Mouse (Mus musculus): ENCODE data around the gene Stk11. TPM values are rescaled to one million over a fixed set of nuclear protein-coding genes. Genes with fewer than 3 reads are reported as not detected.

Gene Stk11
- total and polyA plus RNA-seq, 2 experiments, result 71.5 to 110 TPM

- DNase-seq (ENCODE audit: extremely low read depth, low read depth, low spot score), result no peak
- Histone ChIP-seq H3K9ac (ENCODE audit: low read depth, low read length) (no peak overlapping the region), H3K36me3 (ENCODE audit: control insufficient read depth, insufficient read depth, low read length) (peaks cover 6% of the 10 kb centered on the region), H3K27ac (replicated peaks; ENCODE audit: insufficient read depth, low read depth, low read length) (no peak overlapping the region; the same call in 1 of the 2 replicates), H3K79me2 (ENCODE audit: control insufficient read depth, insufficient read depth, low read length) (peaks cover 6% of the 10 kb centered on the region; the same call in 1 of the 2 replicates), H3K4me3 (ENCODE audit: insufficient read depth, low read depth, low read length) (no peak overlapping the region), H3K27me3 (ENCODE audit: control insufficient read depth, insufficient read depth, low read length) (no peaks in the 10 kb centered on the region), H3K4me1 (ENCODE audit: control insufficient read depth, insufficient read depth, low read length) (peaks cover 8% of the 10 kb centered on the region)
- 14% methylated on average over 1 of the region's 1 CpGs for WGBS
- TF ChIP-seq POLR2A (IDR thresholded peaks at IDR 0.05; ENCODE audit: extremely low read depth, insufficient read depth, low read length), result no peak
- TF ChIP-seq CTCF (IDR thresholded peaks at IDR 0.05; ENCODE audit: low read depth, low read length), result no peak
Observed at GRCm38 (mm10) chr10:80169070-80169469, 53.5 kb downstream of the Stk11 start.

GRCm38 (mm10) chr10:80169651-80170050, 54.0 kb downstream of the Stk11 start:
- WGBS, result 90% methylated on average over 7 of the region's 7 CpGs
- peaks cover 8% of the 10 kb centered on the region for H3K4me1 ChIP-seq (ENCODE audit: control insufficient read depth, insufficient read depth, low read length)
- H3K9ac ChIP-seq (ENCODE audit: low read depth, low read length), result no peak overlapping the region

GRCm38 (mm10) chr10:80170052-80170451, 54.4 kb downstream of the Stk11 start:
- H3K9ac ChIP-seq (ENCODE audit: low read depth, low read length), result no peak overlapping the region
- DNase-seq (ENCODE audit: extremely low read depth, low read depth, low spot score), result no peak
- H3K4me3 ChIP-seq (ENCODE audit: insufficient read depth, low read depth, low read length), result no peak overlapping the region
- H3K27me3 ChIP-seq (ENCODE audit: control insufficient read depth, insufficient read depth, low read length), result no peaks in the 10 kb centered on the region
- H3K36me3 ChIP-seq (ENCODE audit: control insufficient read depth, insufficient read depth, low read length), result peaks cover 6% of the 10 kb centered on the region
- 95% methylated on average over 16 of the region's 16 CpGs for WGBS
- no peak overlapping the region for H3K27ac ChIP-seq (replicated peaks; ENCODE audit: insufficient read depth, low read depth, low read length)
- H3K4me1 ChIP-seq (ENCODE audit: control insufficient read depth, insufficient read depth, low read length), result peaks cover 8% of the 10 kb centered on the region
- TF ChIP-seq CTCF (IDR thresholded peaks at IDR 0.05; ENCODE audit: low read depth, low read length), result no peak
- no peak for TF ChIP-seq POLR2A (IDR thresholded peaks at IDR 0.05; ENCODE audit: extremely low read depth, insufficient read depth, low read length)
- peaks cover 6% of the 10 kb centered on the region; the same call in 1 of the 2 replicates for H3K79me2 ChIP-seq (ENCODE audit: control insufficient read depth, insufficient read depth, low read length)

More at GRCm38 (mm10) chr10:80169651-80170050, 54.0 kb downstream of the Stk11 start:
- H3K4me3 ChIP-seq (ENCODE audit: insufficient read depth, low read depth, low read length), result no peak overlapping the region
- H3K79me2 ChIP-seq (ENCODE audit: control insufficient read depth, insufficient read depth, low read length), result peaks cover 6% of the 10 kb centered on the region; the same call in 1 of the 2 replicates
- H3K27me3 ChIP-seq (ENCODE audit: control insufficient read depth, insufficient read depth, low read length), result no peaks in the 10 kb centered on the region
- DNase-seq (ENCODE audit: extremely low read depth, low read depth, low spot score), result no peak
- TF ChIP-seq CTCF (IDR thresholded peaks at IDR 0.05; ENCODE audit: low read depth, low read length) (no peak), POLR2A (IDR thresholded peaks at IDR 0.05; ENCODE audit: extremely low read depth, insufficient read depth, low read length) (no peak)
- no peak overlapping the region for H3K27ac ChIP-seq (replicated peaks; ENCODE audit: insufficient read depth, low read depth, low read length)
- H3K36me3 ChIP-seq (ENCODE audit: control insufficient read depth, insufficient read depth, low read length), result peaks cover 6% of the 10 kb centered on the region

GRCm38 (mm10) chr10:80170601-80171021, 55.0 kb downstream of the Stk11 start:
- peaks cover 6% of the 10 kb centered on the region; the same call in 1 of the 2 replicates for H3K79me2 ChIP-seq (ENCODE audit: control insufficient read depth, insufficient read depth, low read length)
- H3K27ac ChIP-seq (replicated peaks; ENCODE audit: insufficient read depth, low read depth, low read length), result no peak overlapping the region
- H3K4me1 ChIP-seq (ENCODE audit: control insufficient read depth, insufficient read depth, low read length), result peaks cover 8% of the 10 kb centered on the region
- H3K36me3 ChIP-seq (ENCODE audit: control insufficient read depth, insufficient read depth, low read length), result peaks cover 6% of the 10 kb centered on the region
- 95% methylated on average over 19 of the region's 19 CpGs for WGBS
- H3K27me3 ChIP-seq (ENCODE audit: control insufficient read depth, insufficient read depth, low read length), result no peaks in the 10 kb centered on the region
- H3K9ac ChIP-seq (ENCODE audit: low read depth, low read length), result no peak overlapping the region
- no peak for TF ChIP-seq CTCF (IDR thresholded peaks at IDR 0.05; ENCODE audit: low read depth, low read length)
- no peak for DNase-seq (ENCODE audit: extremely low read depth, low read depth, low spot score)
- H3K4me3 ChIP-seq (ENCODE audit: insufficient read depth, low read depth, low read length), result no peak overlapping the region

GRCm38 (mm10) chr10:80171252-80171651, 55.6 kb downstream of the Stk11 start:
- Histone ChIP-seq H3K36me3 (ENCODE audit: control insufficient read depth, insufficient read depth, low read length) (peaks cover 6% of the 10 kb centered on the region), H3K27me3 (ENCODE audit: control insufficient read depth, insufficient read depth, low read length) (no peaks in the 10 kb centered on the region), H3K4me3 (ENCODE audit: insufficient read depth, low read depth, low read length) (no peak overlapping the region), H3K79me2 (ENCODE audit: control insufficient read depth, insufficient read depth, low read length) (peaks cover 6% of the 10 kb centered on the region; the same call in 1 of the 2 replicates), H3K4me1 (ENCODE audit: control insufficient read depth, insufficient read depth, low read length) (peaks cover 8% of the 10 kb centered on the region), H3K27ac (replicated peaks; ENCODE audit: insufficient read depth, low read depth, low read length) (no peak overlapping the region), H3K9ac (ENCODE audit: low read depth, low read length) (no peak overlapping the region)
- no peak for TF ChIP-seq POLR2A (IDR thresholded peaks at IDR 0.05; ENCODE audit: extremely low read depth, insufficient read depth, low read length)
- TF ChIP-seq CTCF (IDR thresholded peaks at IDR 0.05; ENCODE audit: low read depth, low read length), result no peak
- DNase-seq (ENCODE audit: extremely low read depth, low read depth, low spot score), result no peak
- WGBS, result 94% methylated on average over 15 of the region's 15 CpGs

- no peak overlapping the region for H3K4me3 ChIP-seq (ENCODE audit: insufficient read depth, low read depth, low read length)
Observed at GRCm38 (mm10) chr10:80171760-80172526, 56.3 kb downstream of the Stk11 start.

More at GRCm38 (mm10) chr10:80171760-80172526, 56.3 kb downstream of the Stk11 start:
- H3K4me1 ChIP-seq (ENCODE audit: control insufficient read depth, insufficient read depth, low read length), result peaks cover 8% of the 10 kb centered on the region
- no peaks in the 10 kb centered on the region for H3K27me3 ChIP-seq (ENCODE audit: control insufficient read depth, insufficient read depth, low read length)
- H3K79me2 ChIP-seq (ENCODE audit: control insufficient read depth, insufficient read depth, low read length), result peaks cover 6% of the 10 kb centered on the region; the same call in 1 of the 2 replicates
- TF ChIP-seq POLR2A (IDR thresholded peaks at IDR 0.05; ENCODE audit: extremely low read depth, insufficient read depth, low read length), result no peak
- TF ChIP-seq CTCF (IDR thresholded peaks at IDR 0.05; ENCODE audit: low read depth, low read length), result no peak
- peaks cover 6% of the 10 kb centered on the region for H3K36me3 ChIP-seq (ENCODE audit: control insufficient read depth, insufficient read depth, low read length)
- H3K27ac ChIP-seq (replicated peaks; ENCODE audit: insufficient read depth, low read depth, low read length), result peak overlapping the region; percentile 99; the same call in 1 of the 2 replicates
- WGBS, result 86% methylated on average over 45 of the region's 45 CpGs
- no peak for DNase-seq (ENCODE audit: extremely low read depth, low read depth, low spot score)
- H3K9ac ChIP-seq (ENCODE audit: low read depth, low read length), result no peak overlapping the region; the same call in 1 of the 2 replicates

Data from liver, adult 2 months (tissue).